Mouse (Mus musculus) c-Kit-positive CD71-negative TER-119-negative erythroid progenitor cells, embryonic 14.5 days (primary cell): ENCODE data around the gene Gm20388.

Experiments
- DNase-seq: peaks from one replicate; pipeline ENCODE4 v3.0.0-alpha.2; 2013; ENCODE audit warnings: low read depth

Gm20388 gene

GRCm38 (mm10) chr8:120230081-120230480, 319.4 kb downstream of the Gm20388 start:
- no peak for DNase-seq

- no peak for DNase-seq
Observed at GRCm38 (mm10) chr8:120230715-120231614, 320.3 kb downstream of the Gm20388 start.

- DNase-seq: no peak
Observed at GRCm38 (mm10) chr8:120231870-120232269, 321.2 kb downstream of the Gm20388 start.

DNA sequence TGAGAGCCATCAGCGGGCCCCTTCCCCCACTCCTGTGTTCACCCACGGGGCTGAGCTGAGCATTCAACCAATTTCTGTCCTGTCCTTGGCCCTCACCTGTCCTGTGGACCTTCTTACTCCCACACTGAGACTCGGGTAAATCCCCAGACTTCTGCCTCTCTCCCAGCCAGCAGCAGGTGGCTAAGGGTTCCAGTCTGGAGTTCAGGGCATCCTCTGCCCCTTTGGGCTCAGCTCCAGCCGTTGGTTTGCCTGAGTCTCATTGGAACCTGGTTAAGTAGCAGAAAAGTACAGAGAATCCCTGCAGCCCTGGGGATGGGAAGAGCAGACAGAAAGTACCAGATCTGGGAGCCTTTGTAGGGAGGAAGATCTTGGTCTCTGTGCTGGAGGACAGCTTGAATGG, 321.8 kb downstream of the Gm20388 start:
- DNase-seq: no peak

DNA sequence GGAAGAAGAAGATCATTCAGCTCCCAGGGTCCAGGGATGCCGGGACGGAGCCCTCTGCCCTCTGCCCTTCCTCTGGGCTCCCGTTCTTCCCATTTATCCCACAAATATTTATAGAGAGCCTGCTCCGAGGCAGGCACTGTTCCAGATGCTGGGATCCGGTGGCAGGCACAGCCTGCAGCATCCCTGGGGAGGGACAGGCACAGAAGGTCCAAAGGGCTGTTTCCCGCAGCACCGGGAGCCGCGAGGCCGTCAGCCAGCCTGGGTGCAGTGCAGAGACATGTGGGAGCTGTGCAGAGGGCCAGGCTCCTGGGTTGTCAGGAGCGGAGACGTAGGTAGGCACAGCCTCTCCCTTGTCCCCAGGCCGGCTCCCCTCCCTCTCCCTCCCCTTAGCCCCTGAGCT, 322.3 kb downstream of the Gm20388 start:
- DNase-seq: no peak

GRCm38 (mm10) chr8:120234457-120234856, 323.8 kb downstream of the Gm20388 start:
- DNase-seq: no peak

DNA sequence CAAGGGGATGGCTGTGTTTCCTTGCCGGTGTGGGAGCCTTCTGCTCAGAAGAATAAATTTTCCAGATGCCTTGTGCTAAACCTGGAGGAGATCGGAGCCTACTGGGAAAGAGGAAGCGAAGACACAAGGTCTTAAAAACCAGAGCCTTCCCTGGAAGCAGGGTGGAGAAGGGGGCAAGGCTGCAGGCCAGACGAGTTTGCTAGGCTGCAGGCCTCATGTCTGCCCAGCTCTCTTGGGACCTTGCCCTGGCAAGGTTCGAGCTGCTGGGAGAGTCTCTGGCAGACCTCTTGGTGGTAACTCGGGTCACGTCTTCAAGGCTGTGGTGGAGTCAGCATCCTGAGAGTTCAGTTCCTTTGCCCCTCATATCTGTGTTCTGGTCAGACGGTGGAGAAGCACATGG, 324.2 kb downstream of the Gm20388 start:
- no peak for DNase-seq

- DNase-seq: no peak
Observed at GRCm38 (mm10) chr8:120243222-120243621, 332.6 kb downstream of the Gm20388 start.

- DNase-seq: no peak
Observed at GRCm38 (mm10) chr8:120243916-120244451, 333.3 kb downstream of the Gm20388 start.

DNA sequence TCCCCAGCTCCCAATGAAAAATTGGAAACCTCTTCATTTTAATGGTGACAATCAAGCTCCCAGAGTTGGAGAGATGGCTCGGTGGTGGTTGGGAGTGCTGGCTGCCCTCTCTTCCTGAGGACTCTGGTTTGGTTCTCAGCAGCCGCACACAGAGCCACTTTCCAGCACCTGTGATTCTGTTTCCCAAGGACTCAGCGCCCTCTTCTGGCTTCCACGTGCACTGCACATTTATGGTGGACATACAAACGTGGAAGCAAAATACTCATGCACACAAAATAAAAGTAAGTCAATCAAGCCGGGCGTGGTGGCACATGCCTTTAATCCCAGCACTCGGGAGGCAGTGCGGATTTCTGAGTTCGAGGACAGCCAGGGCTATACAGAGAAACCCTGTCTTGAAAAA, 333.9 kb downstream of the Gm20388 start:
- DNase-seq: no peak

GRCm38 (mm10) chr8:120247618-120248017, 337.0 kb downstream of the Gm20388 start:
- DNase-seq: no peak

DNA sequence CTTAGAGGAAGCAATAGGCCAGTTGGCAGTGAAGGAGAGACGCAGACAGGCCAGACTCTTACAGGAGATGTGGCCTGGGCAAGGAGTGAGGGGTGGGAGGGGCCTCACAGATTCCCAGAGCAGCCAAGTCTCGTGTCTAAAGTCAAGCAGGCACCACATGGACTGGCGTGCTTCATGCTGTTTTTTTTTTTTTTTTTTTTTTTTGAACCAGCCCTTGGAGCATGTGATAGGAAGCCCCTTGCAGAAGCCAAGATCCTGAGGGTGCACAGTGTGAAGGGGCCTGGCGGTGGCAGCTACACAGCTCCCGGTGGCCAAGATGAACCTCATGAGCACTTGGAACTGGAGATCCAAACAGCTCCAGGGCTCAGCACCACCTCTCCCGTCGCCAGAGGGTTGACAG, 337.4 kb downstream of the Gm20388 start:
- DNase-seq: no peak

DNA sequence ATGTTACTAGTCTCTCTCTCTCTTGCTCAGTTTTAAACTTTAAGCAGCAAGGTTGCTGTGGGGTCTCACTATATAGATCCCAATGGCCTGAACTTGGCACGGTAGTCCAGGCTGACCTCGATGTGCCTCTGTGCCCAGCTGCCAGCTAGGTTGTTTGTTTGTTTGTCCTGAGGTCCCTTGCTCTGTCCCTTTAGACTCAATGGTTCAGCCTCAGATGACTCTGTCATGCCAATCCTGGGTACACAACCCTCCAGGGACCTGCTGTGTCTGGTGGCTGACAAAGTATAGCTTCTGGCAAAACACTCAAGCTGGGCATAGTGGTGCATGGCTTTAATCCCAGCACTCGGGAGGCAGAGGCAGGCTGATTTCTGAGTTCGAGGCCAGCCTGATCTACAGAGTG, 337.8 kb downstream of the Gm20388 start:
- DNase-seq: no peak

GRCm38 (mm10) chr8:120249800-120250336, 339.2 kb downstream of the Gm20388 start:
- no peak for DNase-seq

DNA sequence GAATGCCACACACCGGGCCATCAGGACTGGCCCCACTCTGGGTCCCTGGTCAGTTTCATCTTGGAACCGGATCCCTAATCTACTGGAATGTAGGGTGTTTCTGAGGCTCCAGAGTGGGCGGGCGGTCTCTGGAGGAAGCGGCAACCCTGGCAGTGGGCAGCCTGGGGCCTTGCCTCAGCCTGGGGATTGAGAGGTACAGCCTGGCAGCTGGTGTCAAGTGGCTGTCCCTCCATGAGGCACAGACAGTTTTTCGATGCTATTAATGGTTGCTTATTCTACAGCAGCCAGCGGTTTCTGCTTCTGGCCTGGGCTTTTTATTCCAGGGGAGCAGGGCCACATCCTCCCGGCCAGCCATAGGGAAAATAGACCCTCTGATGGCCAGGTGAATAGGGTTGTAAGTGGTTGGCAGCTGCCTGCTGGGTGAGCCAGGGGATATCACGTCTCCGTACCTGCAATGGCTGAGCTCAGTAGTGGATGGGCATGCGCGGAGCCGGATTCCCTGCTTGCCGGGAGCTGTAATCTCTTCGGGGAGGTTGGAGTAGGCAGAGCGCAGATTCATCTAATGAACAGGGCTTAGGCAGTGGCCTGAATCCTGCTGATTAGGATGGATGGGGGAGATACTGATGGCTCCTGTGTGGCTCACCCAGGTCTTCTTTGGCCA, 340.2 kb downstream of the Gm20388 start:
- no peak for DNase-seq

DNA sequence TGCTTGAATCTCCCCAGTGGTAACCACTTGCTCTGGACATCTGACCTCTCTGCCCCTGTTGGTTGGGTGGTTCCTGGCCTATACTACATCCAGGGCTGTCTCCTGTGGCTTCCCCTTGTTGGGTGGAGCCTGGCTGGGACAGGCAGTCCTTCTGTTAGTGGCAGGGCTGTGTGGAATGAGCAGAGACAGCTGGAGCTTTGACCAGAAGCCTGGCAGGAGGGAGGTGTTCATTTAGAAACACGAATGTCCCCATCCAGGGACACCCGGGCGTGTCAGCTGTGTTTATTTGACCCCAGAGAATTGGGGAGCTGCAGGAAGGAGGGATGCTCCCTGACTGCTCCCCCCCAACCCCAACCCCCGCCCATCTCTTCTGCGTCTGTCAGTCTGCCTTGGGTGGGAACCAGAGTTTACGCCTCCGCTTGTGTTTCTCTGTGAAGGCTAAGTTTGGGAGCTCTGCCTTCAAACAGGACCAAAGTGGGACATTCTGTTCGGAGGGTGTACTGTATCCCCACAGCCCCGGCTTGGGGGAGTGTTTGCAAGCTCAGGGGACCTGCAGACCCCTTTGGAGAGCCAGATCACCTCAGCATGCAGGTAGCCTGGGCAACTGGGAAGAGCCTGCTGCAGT, 340.9 kb downstream of the Gm20388 start:
- DNase-seq: no peak

GRCm38 (mm10) chr8:120253626-120254025, 343.0 kb downstream of the Gm20388 start:
- no peak for DNase-seq

GRCm38 (mm10) chr8:120255406-120255987, 344.9 kb downstream of the Gm20388 start:
- DNase-seq: no peak

- no peak for DNase-seq
Observed at GRCm38 (mm10) chr8:120256958-120257357, 346.3 kb downstream of the Gm20388 start.

GRCm38 (mm10) chr8:120259206-120259605, 348.6 kb downstream of the Gm20388 start:
- no peak for DNase-seq

DNA sequence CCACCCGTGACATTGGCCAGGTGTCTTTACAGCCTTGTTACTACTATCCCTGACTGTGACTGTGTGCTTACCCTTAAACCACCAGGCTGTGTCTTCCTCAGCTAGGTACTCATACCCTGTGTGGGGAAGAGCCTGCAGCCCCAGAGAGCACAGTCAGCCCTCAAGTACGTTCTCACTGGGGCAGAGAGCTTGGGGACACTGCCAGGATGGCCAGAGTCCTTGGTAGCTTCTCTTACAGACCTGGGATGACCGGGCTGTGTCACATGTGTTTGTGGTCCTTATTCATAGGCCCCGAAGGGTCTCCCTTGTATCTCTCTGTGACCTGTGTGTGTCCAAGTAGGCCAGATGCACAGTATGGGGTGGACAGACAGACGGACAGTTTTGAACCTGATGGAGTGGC, 350.0 kb downstream of the Gm20388 start:
- DNase-seq: no peak
